Mouse (Mus musculus) small intestine, adult 2 months (tissue): ENCODE measurements around the gene Meis2.

Source experiments
- CTCF ChIP-seq: fragments of 200-500 bp; IDR thresholded peaks from 2 replicates; pipeline ENCODE4 v1.5.1; 2012; ENCODE audit warnings: low read depth, mild to moderate bottlenecking, control low read depth, inconsistent platforms, low read length, moderate library complexity, mixed read lengths; ENCODE audit not compliant: insufficient replicate concordance, insufficient read length; ENCODE audit errors: extremely low read depth
- POLR2A ChIP-seq: fragments of 200-500 bp; IDR thresholded peaks from 2 replicates; pipeline ENCODE4 v1.6.1; 2012; ENCODE audit warnings: low read depth, mild to moderate bottlenecking, control low read depth, inconsistent platforms, low read length, moderate library complexity

GRCm38 (mm10) chr2:115936786-115937185, 128.9 kb downstream of the Meis2 start:
- no peak for TF ChIP-seq CTCF
- TF ChIP-seq POLR2A, result no peak
